Comparison of ENCODE assay signal across 29 mouse cellular contexts in the genomic region with DNA sequence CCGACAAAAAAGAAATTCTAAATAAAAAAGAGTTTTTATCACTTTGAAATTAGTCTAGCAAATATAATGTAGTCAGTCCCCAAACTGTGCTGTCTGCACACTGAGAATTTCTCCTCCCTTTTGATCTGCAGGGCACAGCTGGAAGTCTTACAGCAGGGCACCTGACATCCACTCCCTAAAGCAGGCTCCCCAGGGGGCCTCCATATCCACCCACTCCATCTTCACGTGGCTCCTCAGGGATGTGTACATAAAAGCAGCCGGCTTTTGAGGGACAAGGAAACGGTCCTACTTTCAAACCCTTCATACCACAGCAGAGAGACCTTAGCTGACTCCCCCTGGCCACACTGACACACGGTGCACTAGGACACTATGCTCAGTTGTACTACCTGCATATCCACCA.
DNase-seq lines count a peak whose midpoint lies in the region; ATAC-seq and TF ChIP-seq lines count a peak whose summit lies in the region.
"Had no signal": no experiment of that assay in that cellular context is flagged by ENCODE, and none has a peak within 500 bp of the region (broad histone marks: within the 10 kb centered on the region; RNA-seq: fewer than 3 reads in every experiment).

No protein-coding gene starts in this region.

- H3K9me3 ChIP-seq in intestine, embryonic 14.5 days (ENCODE audit: control insufficient read depth, low read length): no peaks in the 10 kb centered on the region
- no peaks in the 10 kb centered on the region for H3K9me3 ChIP-seq in intestine, embryonic 16.5 days (ENCODE audit: control insufficient read depth, low read length)
- no peaks in the 10 kb centered on the region for H3K9me3 ChIP-seq in midbrain, postnatal 0 days (ENCODE audit: low read length)
- no peaks in the 10 kb centered on the region for H3K9me3 ChIP-seq in midbrain, embryonic 11.5 days (ENCODE audit: control insufficient read depth, low read length)
- H3K9me3 ChIP-seq: heart, embryonic 13.5 days; hindbrain, embryonic 10.5 days; liver, embryonic 12.5 days had no signal

- peak; percentile 40; the same call in 1 of the 2 replicates for ATAC-seq in cerebellum, adult (ENCODE audit: insufficient number of reproducible peaks, low FRiP score, low TSS enrichment)
- no peak for ATAC-seq in intestine, embryonic 14.5 days (replicated peaks; ENCODE audit: low FRiP score, low TSS enrichment, low read depth)
- no peak for ATAC-seq in intestine, embryonic 16.5 days
- ATAC-seq in midbrain, postnatal 0 days (ENCODE audit: low FRiP score): 0 out of 2 replicates have a peak, but pooled peaks have one; percentile 41
- no peak for ATAC-seq in midbrain, embryonic 11.5 days (ENCODE audit: low FRiP score)
- ATAC-seq: forebrain, embryonic 16.5 days; hindbrain, postnatal 0 days; intestine, postnatal 0 days; liver, embryonic 12.5 days; liver, postnatal 0 days; lung, postnatal 0 days; midbrain, embryonic 16.5 days; Patski had no signal

- peaks cover 15% of the 10 kb centered on the region; the same call in 1 of the 2 replicates for H3K4me1 ChIP-seq in intestine, embryonic 14.5 days (replicated peaks; ENCODE audit: control insufficient read depth, insufficient read depth, low read length)
- no peaks in the 10 kb centered on the region for H3K4me1 ChIP-seq in intestine, embryonic 16.5 days (ENCODE audit: control insufficient read depth, insufficient read depth, low read length)
- 0 out of 2 replicates have a peak, but pooled peaks cover 4% of the 10 kb centered on the region for H3K4me1 ChIP-seq in midbrain, postnatal 0 days (ENCODE audit: insufficient read depth, low read length)
- no peaks in the 10 kb centered on the region for H3K4me1 ChIP-seq in midbrain, embryonic 11.5 days (ENCODE audit: control insufficient read depth, insufficient read depth, low read length)
- H3K4me1 ChIP-seq: hindbrain, embryonic 10.5 days; liver, embryonic 12.5 days had no signal

- no peaks in the 10 kb centered on the region for H3K27me3 ChIP-seq in intestine, embryonic 14.5 days (replicated peaks; ENCODE audit: control insufficient read depth, insufficient read depth, low read length)
- no peaks in the 10 kb centered on the region for H3K27me3 ChIP-seq in intestine, embryonic 16.5 days (replicated peaks; ENCODE audit: control insufficient read depth, insufficient read depth, low read length)
- H3K27me3 ChIP-seq in midbrain, postnatal 0 days (ENCODE audit: insufficient read depth, low read length): no peaks in the 10 kb centered on the region
- no peaks in the 10 kb centered on the region for H3K27me3 ChIP-seq in midbrain, embryonic 11.5 days (ENCODE audit: control insufficient read depth, insufficient read depth, low read length)
- H3K27me3 ChIP-seq: CH12.LX; heart, embryonic 13.5 days; liver, embryonic 12.5 days; Patski had no signal

- TF ChIP-seq CTCF in midbrain, postnatal 0 days (IDR thresholded peaks at IDR 0.05): no peak

- no peak overlapping the region for H3K4me2 ChIP-seq in intestine, embryonic 14.5 days (ENCODE audit: low read length)
- no peak overlapping the region for H3K4me2 ChIP-seq in intestine, embryonic 16.5 days (ENCODE audit: low read depth, low read length)
- no peak overlapping the region for H3K4me2 ChIP-seq in midbrain, postnatal 0 days (ENCODE audit: low read depth, low read length, poor library complexity, severe bottlenecking)
- H3K4me2 ChIP-seq in midbrain, embryonic 11.5 days: no peak overlapping the region
- H3K4me2 ChIP-seq: heart, embryonic 13.5 days; liver, embryonic 12.5 days had no signal

- no peak overlapping the region for H3K9ac ChIP-seq in intestine, embryonic 14.5 days (ENCODE audit: low read length)
- H3K9ac ChIP-seq in intestine, embryonic 16.5 days (ENCODE audit: low read depth, low read length): no peak overlapping the region
- H3K9ac ChIP-seq in midbrain, postnatal 0 days (replicated peaks; ENCODE audit: low read length, poor library complexity, severe bottlenecking): no peak overlapping the region
- no peak overlapping the region for H3K9ac ChIP-seq in midbrain, embryonic 11.5 days (ENCODE audit: low read length)
- H3K9ac ChIP-seq: heart, embryonic 13.5 days; liver, embryonic 12.5 days; liver, postnatal 0 days had no signal

- 0 out of 2 replicates have a peak overlapping the region, but pooled peaks have one; percentile 59 for H3K27ac ChIP-seq in intestine, embryonic 14.5 days (ENCODE audit: low read depth)
- no peak overlapping the region for H3K27ac ChIP-seq in intestine, embryonic 16.5 days (ENCODE audit: low read length)
- H3K27ac ChIP-seq in midbrain, postnatal 0 days (ENCODE audit: low read depth, low read length): no peak overlapping the region
- H3K27ac ChIP-seq in midbrain, embryonic 11.5 days (ENCODE audit: low read depth, low read length): no peak overlapping the region
- H3K27ac ChIP-seq: heart, embryonic 13.5 days; hindbrain, embryonic 10.5 days; hindbrain, postnatal 0 days; kidney, postnatal 0 days; liver, embryonic 12.5 days; macrophage had no signal

- WGBS in intestine, embryonic 14.5 days: 41% methylated on average over 5 of the region's 5 CpGs
- WGBS in intestine, embryonic 16.5 days: 53% methylated on average over 5 of the region's 5 CpGs
- WGBS in midbrain, postnatal 0 days: 46% methylated on average over 5 of the region's 5 CpGs
- 58% methylated on average over 5 of the region's 5 CpGs for WGBS in midbrain, embryonic 11.5 days

- no peak overlapping the region for H3K4me3 ChIP-seq in intestine, embryonic 14.5 days (ENCODE audit: low read depth, low read length)
- no peak overlapping the region for H3K4me3 ChIP-seq in intestine, embryonic 16.5 days (ENCODE audit: low read length)
- no peak overlapping the region for H3K4me3 ChIP-seq in midbrain, postnatal 0 days (ENCODE audit: low read depth, low read length)
- no peak overlapping the region for H3K4me3 ChIP-seq in midbrain, embryonic 11.5 days (ENCODE audit: low read depth, low read length)
- H3K4me3 ChIP-seq: heart, embryonic 13.5 days; hindbrain, embryonic 10.5 days; liver, embryonic 12.5 days; myocyte had no signal

- no peaks in the 10 kb centered on the region for H3K36me3 ChIP-seq in intestine, embryonic 14.5 days (ENCODE audit: control insufficient read depth, insufficient read depth, low read length)
- no peaks in the 10 kb centered on the region for H3K36me3 ChIP-seq in intestine, embryonic 16.5 days (ENCODE audit: control insufficient read depth, insufficient read depth, low read length)
- no peaks in the 10 kb centered on the region; the same call in 1 of the 2 replicates for H3K36me3 ChIP-seq in midbrain, postnatal 0 days (ENCODE audit: insufficient read depth, low read length)
- no peaks in the 10 kb centered on the region for H3K36me3 ChIP-seq in midbrain, embryonic 11.5 days (ENCODE audit: control insufficient read depth, insufficient read depth, low read length)
- H3K36me3 ChIP-seq: liver, embryonic 12.5 days had no signal

- DNase-seq in cerebellum, postnatal 10 days: no peak
- DNase-seq in intestine, embryonic 14.5 days (ENCODE audit: low spot score): no peak
- no peak for DNase-seq in midbrain, postnatal 0 days (ENCODE audit: low spot score)
- no peak for DNase-seq in midbrain, embryonic 11.5 days (ENCODE audit: low spot score, missing footprints)
- no peak for DNase-seq in frontal cortex, postnatal 10 days (ENCODE audit: low spot score in 2 of 2)
- DNase-seq: adrenal gland, postnatal 25 days; cerebellum, adult 2 months; cerebellum, postnatal 25 days; heart, postnatal 10 days; kidney, postnatal 4 days; left cerebral cortex, postnatal 4 days; liver, postnatal 0 days; right cerebral cortex, postnatal 25 days; thymus, postnatal 14 days had no signal

Comparison
In these comparisons a context has a peak if more than half of its experiments do, and no peak if none do; other contexts are left out.
1. ATAC-seq: peak in cerebellum, adult (single experiment) and midbrain, postnatal 0 days (single experiment); none in intestine, embryonic 14.5 days (single experiment), intestine, embryonic 16.5 days (single experiment) and midbrain, embryonic 11.5 days (single experiment).